Mouse (Mus musculus) kidney, adult 2 months (tissue): ENCODE data around the gene Ripor2.

Source experiments
- CTCF ChIP-seq: fragments of 200-500 bp; conservative IDR thresholded peaks from 2 replicates; pipeline ENCODE4 v1.5.1; 2011; ENCODE audit warnings: low read depth, mild to moderate bottlenecking, control low read depth, low read length, moderate library complexity, mixed read lengths; ENCODE audit not compliant: insufficient read depth, insufficient read length
- POLR2A ChIP-seq: fragments of 200-500 bp; IDR thresholded peaks from one replicate; pipeline ENCODE4 v1.6.1; 2011; ENCODE audit warnings: low read depth, low read length, control low read depth

GRCm38 (mm10) chr13:24679027-24679680, 97.2 kb downstream of the Ripor2 start:
- TF ChIP-seq POLR2A, result no peak
- TF ChIP-seq CTCF, result no peak
